Mouse (Mus musculus): ENCODE results near the gene Gpr132.

Gpr132 gene

DNA sequence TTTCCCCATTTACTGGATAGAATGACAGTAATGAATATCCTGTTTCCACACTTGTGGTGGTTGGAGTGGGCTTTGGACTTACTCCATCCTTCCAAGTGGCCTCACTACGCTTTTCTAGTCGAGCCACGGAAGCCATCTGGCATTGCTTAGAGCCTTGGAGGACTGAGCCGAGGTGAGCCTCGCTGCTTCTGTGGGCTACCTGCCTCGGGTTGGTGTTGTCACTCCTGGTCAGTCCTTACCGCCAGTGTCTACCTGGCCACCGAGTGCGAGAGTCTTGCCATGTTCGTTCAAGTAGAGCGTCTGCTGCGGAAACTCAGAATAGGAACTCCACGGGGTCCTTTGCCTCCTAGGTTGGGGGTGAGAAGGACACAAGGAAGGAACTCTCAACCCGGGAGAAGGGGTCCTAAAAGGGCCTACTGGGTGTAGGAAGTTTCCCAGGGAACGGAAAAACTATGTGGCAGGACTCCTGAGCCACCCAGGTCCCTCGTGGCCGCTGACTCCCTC lies 9.1 kb upstream of the Gpr132 start:
- DNase-seq (ENCODE audit: low spot score in 2 of 2) = no peak

DNA sequence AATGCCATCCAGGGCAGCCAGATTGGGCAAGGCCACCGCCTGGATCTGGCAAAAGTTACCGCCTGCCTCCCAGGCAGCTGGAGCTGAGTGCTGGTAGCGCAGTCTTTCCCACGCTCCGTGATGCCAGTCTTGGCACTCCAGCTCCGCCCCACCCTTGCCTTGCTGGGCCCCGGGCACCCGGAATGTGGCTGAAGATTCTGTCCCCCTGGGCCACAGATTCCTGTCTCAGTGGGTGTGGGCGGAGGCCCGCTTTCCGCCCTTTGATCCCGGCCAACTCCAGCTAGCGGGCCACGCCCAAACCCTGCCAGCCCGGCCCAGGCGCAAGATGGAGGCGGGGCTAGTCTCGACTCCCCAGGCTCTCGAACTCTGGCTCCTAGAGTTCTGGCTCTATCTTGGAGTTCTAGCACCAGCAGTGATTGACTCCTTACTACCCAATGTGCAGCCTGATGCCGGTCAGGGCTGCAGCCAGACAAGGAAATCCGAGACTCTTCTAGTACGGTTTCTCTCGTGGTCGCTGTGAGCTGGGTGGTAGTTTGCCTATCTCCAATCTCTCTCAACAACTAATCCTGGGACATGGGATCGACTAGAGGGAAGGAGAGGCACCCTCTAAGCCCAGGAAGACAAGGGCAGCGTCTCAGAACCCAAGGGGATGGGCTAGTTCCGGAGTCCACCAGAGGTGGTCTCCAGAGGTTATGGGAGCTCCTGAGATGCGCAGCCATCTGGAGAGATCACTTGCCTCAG lies 8.5 kb upstream of the Gpr132 start:
- DNase-seq (ENCODE audit: low spot score in 2 of 2) = peak in 1 of 2 experiments; percentile 40

DNA sequence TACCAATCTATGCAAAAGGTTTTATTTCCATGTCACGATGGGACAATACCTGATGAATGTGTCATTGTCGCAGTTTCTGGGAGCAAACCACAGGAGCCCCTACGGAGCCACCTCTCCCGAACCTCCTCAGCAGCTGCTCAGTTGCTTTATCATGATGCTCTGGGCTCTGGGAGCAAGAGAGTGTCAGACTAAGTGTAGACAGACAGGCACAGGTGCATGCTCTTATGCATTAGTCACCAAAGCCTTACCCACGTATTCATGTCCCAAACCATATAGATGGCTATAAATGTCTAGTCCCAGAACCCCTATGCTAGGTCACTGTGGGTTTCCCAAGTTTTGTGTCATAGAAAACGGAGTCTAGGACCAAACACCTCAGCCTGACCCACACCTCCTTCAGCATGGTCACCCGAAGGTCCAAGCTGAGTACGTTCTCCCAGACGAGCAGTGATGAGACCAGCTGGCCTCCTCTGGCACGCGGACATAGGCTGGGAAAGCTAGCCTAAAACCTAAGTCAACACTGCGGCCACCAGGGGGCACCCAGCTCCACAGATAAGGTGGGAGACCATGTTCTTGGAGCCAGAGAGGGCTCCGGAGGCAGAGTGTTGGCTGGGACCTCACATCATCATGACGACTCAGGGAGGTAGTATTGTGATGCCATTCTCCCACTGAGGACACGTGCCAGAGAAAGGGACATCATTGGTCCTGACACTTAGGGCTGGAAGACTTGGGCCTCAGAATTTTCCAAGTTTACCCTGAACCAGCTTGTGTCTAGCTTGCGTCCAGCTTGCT lies 7.4 kb upstream of the Gpr132 start:
- DNase-seq (ENCODE audit: low spot score in 2 of 2) = peak; percentile 83 to 93

DNA sequence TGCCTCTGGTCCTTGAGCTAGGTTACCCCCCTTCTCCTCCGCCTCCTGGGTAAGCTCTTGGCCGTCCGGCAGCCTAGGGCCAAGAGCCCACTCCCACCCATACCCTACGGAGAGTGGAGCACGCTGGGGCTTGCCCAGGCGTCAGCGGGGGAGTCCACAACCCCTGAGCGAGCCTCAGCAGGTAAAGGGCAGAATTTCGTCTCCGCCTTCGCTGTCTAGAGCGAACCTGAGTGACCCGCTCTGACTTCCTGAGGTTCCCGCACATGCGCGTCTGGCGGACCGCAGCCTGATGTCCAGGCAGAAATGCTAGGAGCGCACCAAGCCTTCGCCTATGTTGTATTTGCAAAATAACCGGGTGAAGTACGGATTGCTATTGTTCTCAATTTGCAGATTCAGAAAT lies 6.2 kb upstream of the Gpr132 start:
- DNase-seq (ENCODE audit: low spot score in 2 of 2) = no peak

DNA sequence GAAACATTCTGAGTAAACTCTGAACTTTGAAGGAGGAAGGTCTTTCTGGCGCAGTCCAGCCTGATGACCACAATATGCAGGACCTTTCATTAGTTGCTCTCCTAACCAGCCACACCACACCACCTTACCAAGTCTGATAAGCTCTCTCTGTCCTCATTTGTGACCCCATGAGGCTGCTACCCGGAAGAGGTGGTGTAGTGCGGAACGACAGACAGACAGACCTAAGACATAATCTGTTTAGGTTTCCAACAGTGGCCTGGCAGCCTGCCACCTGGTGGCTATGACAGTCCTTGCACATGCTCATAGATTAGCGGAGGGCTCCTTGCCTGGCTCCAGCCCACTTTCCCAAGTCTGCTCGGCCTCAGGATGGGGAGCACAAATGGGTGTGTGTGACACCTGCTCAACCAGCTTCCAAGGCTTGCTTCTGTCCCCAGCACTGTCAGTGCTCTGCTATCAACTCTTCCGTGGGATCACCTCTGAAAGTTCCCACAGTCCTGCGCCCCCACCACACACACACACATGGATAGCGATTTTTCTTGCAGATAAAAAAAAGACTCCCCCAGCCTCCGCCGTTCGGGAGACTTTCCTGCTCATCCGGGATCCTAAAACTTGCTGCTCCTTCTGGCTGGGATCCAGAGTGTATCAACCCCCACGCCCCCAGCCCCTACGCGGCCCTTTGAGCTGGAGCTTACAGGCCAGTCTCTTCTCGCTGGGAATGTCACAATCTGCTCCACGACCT lies 5.6 kb upstream of the Gpr132 start:
- peak; percentile 71 to 87 for DNase-seq (ENCODE audit: low spot score in 2 of 2)

DNA sequence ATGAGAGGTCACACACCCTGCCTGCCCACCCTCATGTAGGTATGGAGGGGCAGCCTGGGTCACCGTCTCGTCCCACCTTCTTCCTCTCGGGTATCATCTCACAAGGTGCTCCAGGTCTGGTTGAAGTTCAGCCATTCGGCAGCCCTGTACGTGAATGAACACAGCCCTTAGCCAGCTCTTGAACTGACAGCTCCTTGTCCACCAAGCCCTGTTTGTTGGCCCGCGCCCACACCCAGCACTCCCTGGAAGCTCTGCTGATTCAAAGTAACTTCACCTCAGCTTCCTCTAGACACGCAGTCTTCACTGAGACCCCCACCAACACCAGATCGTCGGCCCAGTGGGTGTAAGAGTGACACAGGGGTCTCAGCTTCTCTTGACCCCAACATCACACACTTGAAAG lies 5.0 kb upstream of the Gpr132 start:
- DNase-seq (ENCODE audit: low spot score in 2 of 2) = no peak

DNA sequence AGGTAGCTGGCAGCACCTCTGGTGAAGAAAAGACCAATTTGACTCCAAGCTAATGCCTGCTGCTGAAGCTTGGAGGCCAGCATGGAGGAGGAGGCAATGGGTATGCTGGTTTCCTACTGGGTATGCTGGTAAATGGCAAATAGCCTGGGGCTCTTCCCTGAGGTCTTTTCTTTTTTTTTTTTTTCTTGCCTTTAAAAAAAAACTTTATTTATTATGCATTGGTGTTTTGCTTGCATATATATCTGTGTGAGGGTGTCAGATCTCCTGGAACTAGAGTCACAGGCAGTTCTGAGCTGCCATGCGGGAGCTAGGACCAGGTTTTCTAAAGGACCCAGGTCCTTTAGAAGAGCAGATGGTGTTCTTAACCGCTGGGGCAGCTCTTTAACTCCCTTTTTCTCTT lies 3.2 kb upstream of the Gpr132 start:
- no peak for DNase-seq (ENCODE audit: low spot score in 2 of 2)

DNA sequence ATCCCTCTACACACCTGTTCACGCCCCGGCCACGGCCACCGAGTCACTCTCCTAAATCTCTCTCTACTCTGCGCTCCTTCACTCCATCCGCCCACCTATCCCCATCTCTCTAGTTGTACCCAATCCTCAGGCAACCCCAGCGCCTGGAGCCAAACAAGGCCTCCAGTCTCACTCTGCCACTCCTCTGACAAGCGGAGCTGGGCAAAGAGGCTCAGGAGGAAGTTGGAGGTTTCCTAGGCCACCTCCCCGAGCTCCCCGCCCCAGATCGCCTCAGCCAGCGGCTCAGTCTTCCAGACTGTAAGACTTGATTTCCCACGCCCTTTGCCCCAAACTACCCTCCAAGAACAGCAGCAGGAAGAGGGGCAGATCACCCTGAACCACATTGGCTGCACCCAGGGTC lies 2.7 kb upstream of the Gpr132 start:
- DNase-seq (ENCODE audit: low spot score in 2 of 2) = no peak

DNA sequence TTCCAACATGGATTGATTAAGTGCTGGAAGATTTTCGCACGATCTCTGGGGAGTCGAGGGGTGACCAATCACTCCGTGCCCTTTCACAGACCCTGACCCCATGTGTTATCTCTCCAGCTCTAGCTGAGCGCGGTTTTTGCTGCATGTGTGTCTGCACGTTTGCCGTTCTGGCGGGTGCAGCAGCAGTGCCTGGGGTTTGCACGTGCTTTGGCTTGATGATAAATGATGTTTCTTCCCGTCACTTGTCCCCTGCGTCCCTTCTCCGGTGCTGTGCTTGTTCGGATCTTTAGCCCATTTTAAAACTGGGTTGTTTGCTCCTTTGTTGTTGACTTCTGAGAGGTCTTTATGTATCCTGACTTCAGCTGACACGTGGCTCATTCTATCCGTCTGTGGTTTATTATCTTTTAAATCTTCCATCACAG lies 1.8 kb upstream of the Gpr132 start:
- no peak for DNase-seq (ENCODE audit: low spot score in 2 of 2)

DNA sequence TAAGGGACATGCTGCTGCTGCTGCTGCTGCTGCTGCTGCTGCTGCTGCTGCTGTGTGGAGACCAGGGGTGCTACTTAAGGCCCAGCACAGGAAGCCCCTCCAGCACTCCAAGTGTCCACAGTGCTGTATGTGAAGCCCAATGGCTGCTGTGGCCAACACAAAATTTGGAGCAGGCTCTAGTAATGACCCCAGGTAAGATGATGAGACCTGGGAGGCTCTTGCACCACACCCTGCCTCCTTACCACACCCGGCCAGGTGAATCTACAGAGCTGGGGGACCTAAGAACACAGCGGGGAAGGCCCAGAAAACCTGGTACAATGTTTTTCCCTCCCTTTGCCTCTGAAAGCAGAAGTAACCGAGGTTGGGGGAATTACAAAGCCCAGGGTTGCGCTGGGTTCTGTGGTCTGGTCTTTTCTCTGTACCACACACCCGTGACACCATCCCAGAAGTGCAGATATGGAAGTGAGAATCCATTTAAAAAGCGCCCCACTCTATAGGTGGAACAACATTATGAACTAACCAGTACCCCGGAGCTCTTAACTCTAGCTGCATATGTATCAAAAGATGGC lies 838 bp downstream of the Gpr132 start:
- no peak for DNase-seq (ENCODE audit: low spot score in 2 of 2)

DNA sequence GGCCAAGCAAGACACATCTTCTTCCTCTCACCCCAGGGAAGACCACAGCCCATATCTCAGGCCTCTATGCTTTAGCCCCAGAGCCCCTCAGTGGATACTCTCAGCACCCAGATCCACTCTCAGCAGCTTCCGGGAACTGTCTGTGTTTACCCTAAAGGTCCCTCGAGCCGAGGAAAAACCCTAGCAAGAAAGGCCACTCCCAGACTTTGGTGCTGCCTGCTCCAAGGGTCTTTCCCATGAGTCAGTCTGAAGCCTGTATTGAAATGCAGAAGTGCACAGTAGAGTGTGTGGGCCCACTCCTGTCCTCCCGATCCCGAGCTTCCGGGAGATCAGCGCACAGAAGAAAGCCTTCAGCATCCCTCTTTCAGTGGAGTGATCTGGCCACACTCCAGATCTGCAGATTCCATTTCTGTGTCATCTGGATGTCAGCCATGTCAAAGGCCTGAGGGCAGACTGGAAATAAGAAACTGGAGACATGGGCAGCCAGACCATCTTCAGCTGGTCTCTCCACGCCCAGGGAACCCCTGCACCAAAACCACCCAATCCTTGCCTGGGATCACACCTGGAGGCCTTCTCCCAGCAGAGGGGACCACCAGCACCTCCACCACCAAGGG lies 1.5 kb downstream of the Gpr132 start:
- DNase-seq (ENCODE audit: low spot score in 2 of 2) = no peak

DNA sequence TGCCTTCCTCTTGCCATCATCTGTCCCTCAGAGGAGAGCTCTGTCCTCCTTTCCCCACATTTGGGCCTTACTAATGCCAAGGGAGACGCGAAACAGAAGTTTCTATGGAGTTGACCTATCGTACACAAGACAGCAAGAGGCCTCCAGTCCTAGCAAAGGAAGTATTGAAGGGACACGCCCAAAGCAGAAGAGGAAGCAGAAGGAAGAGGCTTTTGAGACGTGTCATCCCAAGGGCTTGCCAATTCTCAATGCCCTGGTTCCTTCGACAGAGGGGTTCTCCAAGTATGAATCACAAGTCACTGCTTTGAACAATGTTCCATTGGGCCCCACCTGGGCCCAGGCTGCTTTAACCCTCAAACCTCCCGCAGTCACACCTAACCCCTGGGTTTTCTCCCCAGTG lies 3.2 kb downstream of the Gpr132 start:
- DNase-seq (ENCODE audit: low spot score in 2 of 2) = no peak

DNA sequence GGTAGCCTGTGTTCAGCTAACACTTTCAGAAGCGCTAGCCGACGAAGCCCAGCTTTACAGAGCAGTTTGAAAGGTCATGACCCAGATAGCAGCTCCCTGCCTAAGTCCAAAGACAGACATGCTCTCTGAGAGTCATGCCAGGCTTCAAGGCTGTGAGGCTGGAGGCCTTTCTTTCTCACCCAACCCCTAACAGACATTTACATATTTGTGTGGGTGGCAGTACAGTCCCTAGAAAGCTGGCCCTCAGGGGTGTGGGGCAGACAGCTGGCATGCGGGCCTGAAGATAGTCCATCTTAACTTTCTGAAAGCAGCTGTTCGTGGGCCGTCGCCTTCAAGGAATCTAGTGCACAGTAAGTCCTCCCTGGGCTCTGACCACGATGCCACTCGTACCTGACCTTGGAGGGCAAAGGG lies 6.1 kb downstream of the Gpr132 start:
- DNase-seq (ENCODE audit: low spot score in 2 of 2) = peak in 1 of 2 experiments; percentile 64

DNA sequence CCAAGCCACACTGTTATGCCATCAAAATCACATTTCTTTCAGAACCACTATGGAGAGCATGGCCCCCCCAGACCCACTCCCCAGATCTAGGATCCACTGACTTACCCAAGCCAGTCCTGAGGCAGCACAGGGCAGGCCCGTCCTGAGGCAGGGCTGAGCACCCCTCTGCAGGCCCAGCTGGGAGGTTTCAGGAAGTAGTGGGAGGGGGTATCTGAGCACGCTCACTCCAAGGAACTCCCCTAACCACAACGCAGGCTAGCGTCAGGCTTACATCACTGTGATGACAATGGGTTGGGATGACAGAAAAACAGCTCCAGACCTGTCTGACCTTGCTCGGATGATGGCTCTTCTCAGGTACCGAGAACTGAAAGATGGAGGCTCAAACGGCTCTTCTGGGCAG lies 7.3 kb downstream of the Gpr132 start:
- DNase-seq (ENCODE audit: low spot score in 2 of 2) = peak in 1 of 2 experiments; percentile 65

DNA sequence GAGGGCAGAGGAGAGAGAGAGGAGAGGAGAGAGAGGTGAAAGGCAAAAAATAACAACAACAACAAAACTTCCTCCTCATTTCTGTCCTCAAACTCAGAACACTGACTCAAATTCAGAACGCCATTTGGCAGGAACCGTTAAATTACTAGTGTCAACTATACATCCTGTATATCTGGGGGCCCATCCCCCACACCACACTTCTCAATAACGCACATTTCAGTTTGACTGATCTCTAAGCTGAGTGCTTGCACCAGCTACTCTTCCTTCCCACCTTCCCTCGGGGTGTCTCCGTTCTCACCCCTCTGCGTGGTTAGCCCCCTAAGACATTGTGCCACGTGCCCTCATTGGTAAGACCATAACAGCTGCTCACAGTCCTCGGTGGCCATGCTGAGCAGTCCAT lies 8.1 kb downstream of the Gpr132 start:
- DNase-seq (ENCODE audit: low spot score in 2 of 2) = no peak

DNA sequence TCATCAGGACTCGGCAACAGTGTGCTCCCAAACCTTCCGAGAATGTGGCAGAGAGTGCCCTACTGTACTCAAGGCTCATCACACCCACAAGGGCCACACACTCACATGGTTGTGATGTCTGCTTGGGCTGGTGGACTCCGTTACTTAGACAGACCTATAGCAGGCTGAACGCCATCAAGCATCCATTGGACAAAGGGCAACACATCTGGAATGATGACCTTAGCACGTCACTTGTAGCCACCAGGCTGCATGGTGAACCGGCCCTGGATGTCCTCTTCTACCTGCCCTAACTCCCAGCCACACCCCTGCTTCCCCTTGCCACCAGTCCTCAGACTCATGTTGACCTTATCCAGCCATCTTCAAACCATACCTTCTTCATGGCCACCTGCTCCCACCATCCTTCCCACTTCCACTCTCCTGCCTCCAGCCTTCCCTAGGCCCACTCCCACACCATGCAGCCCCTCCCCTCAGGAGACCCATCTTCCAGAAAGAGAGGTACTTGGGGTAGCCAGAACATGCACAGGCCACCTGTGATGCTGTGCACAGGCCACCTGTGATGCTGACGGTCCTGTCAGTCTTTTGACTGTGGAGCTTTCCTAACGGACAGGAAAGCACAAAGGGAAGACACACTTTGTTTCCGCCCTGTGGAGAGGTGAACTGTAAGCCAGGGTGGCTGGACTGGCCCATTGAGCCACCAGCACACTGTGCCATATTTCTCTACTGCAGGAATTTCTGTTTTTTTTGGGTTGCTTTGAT lies 9.3 kb downstream of the Gpr132 start:
- DNase-seq (ENCODE audit: low spot score in 2 of 2) = no peak

DNA sequence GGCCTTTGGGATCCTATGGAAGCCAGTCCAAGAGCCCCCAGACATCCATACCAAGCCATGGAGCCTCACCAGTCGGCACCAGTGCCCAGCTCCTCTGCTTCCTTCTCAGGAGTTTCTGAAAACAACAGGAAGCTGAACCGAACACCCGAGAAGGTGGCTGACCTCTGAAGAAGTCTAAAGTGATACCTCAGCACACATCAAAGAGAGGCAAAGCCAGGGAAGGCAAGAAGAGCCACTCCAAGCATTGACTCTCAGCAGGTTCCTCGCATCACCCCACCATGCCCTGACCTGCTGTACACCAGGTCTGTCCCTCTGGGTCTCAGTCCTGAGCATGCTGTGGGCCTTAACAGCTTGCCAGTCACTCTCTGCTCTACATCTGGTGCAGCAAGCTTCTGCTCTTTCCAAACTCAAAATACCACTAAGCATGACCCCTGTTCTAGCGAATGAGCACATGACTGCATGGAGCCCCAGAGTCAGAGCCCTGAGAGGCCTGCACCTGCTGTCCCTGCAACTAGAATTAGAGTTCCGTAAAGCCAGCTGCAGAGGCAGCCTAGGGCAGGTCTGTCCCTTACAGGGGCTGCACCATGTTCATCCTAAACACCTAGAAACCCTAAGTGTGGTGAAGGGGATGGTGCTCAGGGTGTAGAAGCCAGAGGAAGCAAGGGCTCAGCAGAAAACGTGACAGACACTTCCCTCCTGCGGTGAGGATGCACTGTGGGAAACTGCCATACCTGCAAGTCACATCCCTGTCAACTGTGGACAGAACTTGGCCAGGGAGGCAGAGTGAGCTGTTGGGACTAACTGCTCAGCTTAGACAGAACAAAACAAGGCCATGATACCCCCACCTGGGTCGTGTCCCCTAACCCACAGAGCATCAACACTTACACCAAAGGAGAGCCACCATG lies 10.8 kb downstream of the Gpr132 start:
- DNase-seq (ENCODE audit: low spot score in 2 of 2) = no peak

DNA sequence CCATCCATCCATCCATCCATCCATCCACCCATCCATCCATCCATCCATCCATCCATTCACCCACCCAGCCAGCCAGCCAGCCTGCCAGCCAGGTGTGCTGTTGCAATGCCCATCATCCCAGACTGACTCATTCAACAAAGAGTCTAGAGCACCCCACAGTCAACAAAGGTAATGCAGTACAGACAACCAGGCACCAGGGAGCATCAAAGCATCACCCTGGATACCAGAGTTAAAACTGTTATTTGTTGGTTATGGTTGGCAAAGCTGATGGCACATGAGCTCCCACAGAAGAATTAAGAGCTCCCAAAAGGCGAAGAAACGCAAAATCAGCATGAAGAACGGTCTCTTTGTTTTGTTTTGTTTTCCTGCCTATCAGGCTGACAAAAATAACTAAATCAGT lies 11.7 kb downstream of the Gpr132 start:
- DNase-seq (ENCODE audit: low spot score in 2 of 2) = no peak

DNA sequence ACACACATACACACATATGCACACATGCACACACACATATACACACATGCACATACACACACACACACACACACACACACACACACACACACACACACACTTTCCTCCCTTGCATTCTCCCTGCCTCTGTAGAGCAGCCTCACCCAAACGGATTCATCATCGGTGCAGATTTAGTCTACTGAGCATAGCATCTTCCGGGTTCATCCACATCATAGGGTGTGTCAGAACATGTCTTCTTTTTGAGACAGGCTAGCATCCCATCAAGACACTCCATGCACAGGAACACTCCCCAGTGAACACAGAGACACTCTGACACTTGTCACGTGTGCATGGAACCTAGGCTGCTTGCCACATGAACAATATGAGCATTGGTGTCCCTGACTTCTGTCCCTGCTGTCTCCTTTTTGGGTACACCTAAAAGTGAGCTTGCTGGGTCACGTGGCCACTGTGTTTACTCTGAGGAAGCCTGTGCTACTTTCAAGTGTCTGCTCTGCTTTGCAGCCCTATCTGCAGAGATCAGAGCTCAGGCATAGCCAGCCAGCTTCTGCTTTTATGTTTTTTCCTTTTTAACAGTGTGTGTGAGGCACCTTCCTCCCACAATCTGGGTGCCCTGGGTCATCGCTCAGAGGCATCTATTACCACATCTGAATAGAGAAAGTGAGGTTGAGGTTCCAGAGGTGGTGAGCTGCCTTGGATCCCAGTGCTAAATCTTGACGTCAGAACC lies 13.3 kb downstream of the Gpr132 start:
- peak in 1 of 2 experiments; percentile 43 for DNase-seq (ENCODE audit: low spot score in 2 of 2)

Measured in spleen, postnatal 4 days (tissue).